Mouse (Mus musculus) liver, adult (tissue): ENCODE data around the gene Mrtfa.

Source experiments
- GATA4 ChIP-seq: IDR thresholded peaks from 2 replicates; pipeline ENCODE4 v1.6.1; 2014; ENCODE audit warnings: mild to moderate bottlenecking, low read length; ENCODE audit not compliant: insufficient replicate concordance

Gene Mrtfa

GRCm38 (mm10) chr15:81021377-81021776 lies 169.2 kb downstream of the Mrtfa start:
- no peak for TF ChIP-seq GATA4

GRCm38 (mm10) chr15:81017308-81017707 lies 173.2 kb downstream of the Mrtfa start:
- TF ChIP-seq GATA4: no peak

GRCm38 (mm10) chr15:81016488-81016887 lies 174.1 kb downstream of the Mrtfa start:
- TF ChIP-seq GATA4: no peak

- TF ChIP-seq GATA4: no peak
Observed at GRCm38 (mm10) chr15:81015068-81015744, 175.4 kb downstream of the Mrtfa start.

- TF ChIP-seq GATA4: no peak
Observed at GRCm38 (mm10) chr15:81013186-81013585, 177.4 kb downstream of the Mrtfa start.

- TF ChIP-seq GATA4: no peak
Observed at GRCm38 (mm10) chr15:81012359-81012758, 178.2 kb downstream of the Mrtfa start.

GRCm38 (mm10) chr15:81011523-81011922 lies 179.0 kb downstream of the Mrtfa start:
- TF ChIP-seq GATA4: no peak

GRCm38 (mm10) chr15:81010114-81010513 lies 180.4 kb downstream of the Mrtfa start:
- TF ChIP-seq GATA4: no peak

- no peak for TF ChIP-seq GATA4
Observed at GRCm38 (mm10) chr15:81008689-81009123, 181.9 kb downstream of the Mrtfa start.

- no peak for TF ChIP-seq GATA4
Observed at GRCm38 (mm10) chr15:81007905-81008304, 182.7 kb downstream of the Mrtfa start.

GRCm38 (mm10) chr15:81007339-81007738 lies 183.2 kb downstream of the Mrtfa start:
- no peak for TF ChIP-seq GATA4

GRCm38 (mm10) chr15:81006127-81006735 lies 184.3 kb downstream of the Mrtfa start:
- no peak for TF ChIP-seq GATA4

GRCm38 (mm10) chr15:81000419-81001138 lies 190.0 kb downstream of the Mrtfa start:
- no peak for TF ChIP-seq GATA4

GRCm38 (mm10) chr15:80997077-80997476 lies 193.5 kb downstream of the Mrtfa start:
- no peak for TF ChIP-seq GATA4

GRCm38 (mm10) chr15:80996090-80996835 lies 194.3 kb downstream of the Mrtfa start:
- TF ChIP-seq GATA4: no peak

GRCm38 (mm10) chr15:80994959-80995358 lies 195.6 kb downstream of the Mrtfa start:
- no peak for TF ChIP-seq GATA4

- no peak for TF ChIP-seq GATA4
Observed at GRCm38 (mm10) chr15:80989712-80990111, 200.8 kb downstream of the Mrtfa start.
